Mouse (Mus musculus): ENCODE data around the gene Aknad1. TPM values are rescaled to one million over a fixed set of nuclear protein-coding genes. Genes with fewer than 3 reads are reported as not detected.

The Aknad1 gene
- polyA plus RNA-seq, 1 experiment from 2014 or later, result 0.32 TPM

DNA sequence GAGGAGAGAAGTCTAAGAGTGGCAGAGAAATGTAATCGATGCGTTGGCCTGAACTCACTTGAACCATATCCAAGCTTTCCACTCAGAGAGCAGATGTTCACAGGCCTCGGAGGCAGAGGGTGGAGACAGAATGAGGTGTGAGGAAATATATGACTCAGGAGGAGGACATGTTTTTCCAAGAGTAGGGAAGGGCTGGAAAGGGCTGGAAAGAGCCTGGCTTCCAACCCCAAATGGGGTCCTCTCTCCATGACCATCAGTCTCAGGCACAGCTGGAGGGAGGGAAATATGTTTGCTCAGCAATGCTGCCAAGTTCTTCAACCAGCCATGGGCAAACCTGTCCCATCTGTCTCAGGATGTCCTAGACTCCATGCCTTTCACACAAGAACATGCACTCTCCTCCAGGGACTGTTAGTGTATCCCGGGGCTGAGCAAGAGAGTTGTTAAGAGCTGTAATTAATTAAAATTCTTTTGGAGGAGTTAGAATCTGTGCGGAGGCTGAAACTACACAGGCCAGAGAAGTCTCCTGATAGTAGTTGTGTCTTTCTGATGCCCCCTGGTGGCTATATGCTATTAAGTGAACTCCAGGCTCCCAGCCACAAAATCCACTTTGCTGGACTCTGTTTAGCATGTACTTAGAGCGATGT lies 31.4 kb downstream of the Aknad1 start:
- Histone ChIP-seq H3K4me3 (replicated peaks) (no peak overlapping the region), H3K36me3 (no peaks in the 10 kb centered on the region), H3K9ac (no peak overlapping the region), H3K4me2 (no peak overlapping the region), H3K9me3 (no peaks in the 10 kb centered on the region), H3K27ac (peak overlapping the region; percentile 72; the same call in 1 of the 2 replicates), H3K4me1 (peaks cover 12% of the 10 kb centered on the region), H3K27me3 (replicated peaks) (no peaks in the 10 kb centered on the region)
- 25% methylated on average over 6 of the region's 6 CpGs for WGBS
- ATAC-seq (ENCODE audit: insufficient read depth, low FRiP score, low read depth), result peak; percentile 67; the same call in 1 of the 2 replicates

DNA sequence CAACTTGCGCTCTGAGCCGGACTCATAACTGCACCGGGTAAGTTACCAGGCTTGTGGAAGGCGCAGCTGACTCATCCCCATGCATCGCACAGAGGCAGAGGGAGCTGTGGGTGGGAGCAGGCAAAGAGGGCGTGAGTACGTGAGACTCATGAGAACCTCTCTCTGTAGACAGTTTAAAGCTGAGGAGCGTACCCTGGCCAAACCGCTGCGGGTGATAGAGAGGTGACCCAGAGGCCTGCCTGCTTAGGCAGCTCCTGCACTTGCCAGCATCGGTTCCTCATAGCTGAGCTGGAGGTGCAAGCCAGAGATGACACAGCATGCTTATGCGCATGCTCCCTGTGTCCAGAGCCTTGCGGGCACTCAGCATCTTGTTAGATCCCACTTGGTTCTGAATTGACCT lies 32.8 kb downstream of the Aknad1 start:
- no peaks in the 10 kb centered on the region for H3K36me3 ChIP-seq
- H3K4me1 ChIP-seq, result peaks cover 12% of the 10 kb centered on the region
- no peak overlapping the region for H3K4me3 ChIP-seq (replicated peaks)
- H3K4me2 ChIP-seq, result no peak overlapping the region
- no peaks in the 10 kb centered on the region for H3K9me3 ChIP-seq
- no peaks in the 10 kb centered on the region for H3K27me3 ChIP-seq (replicated peaks)
- no peak for ATAC-seq (ENCODE audit: insufficient read depth, low FRiP score, low read depth)
- no peak overlapping the region for H3K9ac ChIP-seq
- H3K27ac ChIP-seq, result no peak overlapping the region
- WGBS, result 89% methylated on average over 13 of the region's 13 CpGs

DNA sequence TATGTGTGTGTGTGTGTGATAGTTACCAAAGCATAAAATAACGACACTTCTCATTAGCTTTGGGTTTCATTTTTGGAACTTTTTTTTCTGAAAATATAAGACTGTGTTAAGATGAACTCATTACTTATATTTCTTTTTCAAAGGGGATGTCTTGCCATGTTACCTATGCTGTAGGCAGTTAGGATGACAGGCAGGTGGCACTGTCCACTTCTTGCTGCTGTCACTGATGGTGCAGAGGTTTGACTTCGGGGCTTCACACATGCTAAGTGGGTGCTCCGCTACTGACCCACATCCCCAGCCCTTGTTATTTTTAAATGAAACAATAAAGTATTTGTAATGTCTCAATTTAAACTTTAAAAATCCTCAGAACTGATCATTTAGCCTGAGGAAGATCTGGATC lies 33.4 kb downstream of the Aknad1 start:
- Histone ChIP-seq H3K9me3 (no peaks in the 10 kb centered on the region), H3K36me3 (no peaks in the 10 kb centered on the region), H3K4me2 (no peak overlapping the region), H3K27ac (no peak overlapping the region), H3K4me3 (replicated peaks) (no peak overlapping the region), H3K4me1 (peaks cover 12% of the 10 kb centered on the region), H3K27me3 (replicated peaks) (no peaks in the 10 kb centered on the region), H3K9ac (no peak overlapping the region)
- no peak for ATAC-seq (ENCODE audit: insufficient read depth, low FRiP score, low read depth)
- 81% methylated on average over 3 of the region's 3 CpGs for WGBS

- peak overlapping the region; percentile 26; the same call in 1 of the 2 replicates for H3K27ac ChIP-seq
- no peak for ATAC-seq (ENCODE audit: insufficient read depth, low FRiP score, low read depth)
- no peaks in the 10 kb centered on the region for H3K27me3 ChIP-seq (replicated peaks)
- 65% methylated on average over 4 of the region's 4 CpGs for WGBS
- H3K9me3 ChIP-seq, result no peaks in the 10 kb centered on the region
- no peak overlapping the region for H3K4me3 ChIP-seq (replicated peaks)
- H3K4me1 ChIP-seq, result peaks cover 14% of the 10 kb centered on the region; the same call in 1 of the 2 replicates
- no peak overlapping the region for H3K4me2 ChIP-seq
- H3K36me3 ChIP-seq, result no peaks in the 10 kb centered on the region
- no peak overlapping the region for H3K9ac ChIP-seq
Measured at GRCm38 (mm10) chr3:108778761-108779540, 39.5 kb downstream of the Aknad1 start.

DNA sequence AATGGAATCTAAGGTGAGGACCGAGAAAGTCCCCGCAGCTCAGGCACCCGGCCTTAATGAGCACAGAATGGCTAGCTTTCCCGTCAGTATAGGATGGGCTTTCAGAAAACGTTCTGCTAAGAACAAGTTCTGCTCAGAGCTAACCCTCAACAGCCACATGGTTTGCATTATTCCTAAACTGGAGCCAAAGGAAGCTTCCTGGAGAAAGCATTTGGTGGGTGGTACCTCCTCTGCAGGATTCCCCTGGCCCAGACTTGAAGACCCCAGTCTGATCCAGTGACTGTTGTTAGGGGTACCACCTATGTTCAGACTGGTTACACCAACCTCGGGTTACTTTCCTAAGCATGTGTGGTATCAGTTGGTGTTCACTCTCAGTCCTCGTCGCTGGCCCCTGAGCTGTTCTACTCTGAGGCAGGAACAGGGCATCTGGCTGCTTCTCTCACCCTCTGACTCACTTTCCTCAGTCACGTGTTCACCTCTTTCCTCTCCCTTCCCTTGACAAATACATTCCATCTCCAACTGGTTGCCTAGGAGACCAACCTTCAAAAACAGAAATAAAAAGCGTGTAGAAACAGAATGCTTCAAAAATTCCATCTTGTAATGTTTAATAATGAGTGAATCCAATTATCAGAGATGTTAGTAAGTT lies 41.9 kb downstream of the Aknad1 start:
- Histone ChIP-seq H3K4me1 (peaks cover 14% of the 10 kb centered on the region; the same call in 1 of the 2 replicates), H3K9ac (no peak overlapping the region), H3K9me3 (no peaks in the 10 kb centered on the region), H3K27me3 (replicated peaks) (no peaks in the 10 kb centered on the region), H3K36me3 (no peaks in the 10 kb centered on the region), H3K4me3 (replicated peaks) (no peak overlapping the region), H3K27ac (peak overlapping the region; percentile 57), H3K4me2 (no peak overlapping the region)
- WGBS, result 66% methylated on average over 10 of the region's 10 CpGs
- ATAC-seq (ENCODE audit: insufficient read depth, low FRiP score, low read depth), result peak; percentile 54; the same call in 1 of the 2 replicates

DNA sequence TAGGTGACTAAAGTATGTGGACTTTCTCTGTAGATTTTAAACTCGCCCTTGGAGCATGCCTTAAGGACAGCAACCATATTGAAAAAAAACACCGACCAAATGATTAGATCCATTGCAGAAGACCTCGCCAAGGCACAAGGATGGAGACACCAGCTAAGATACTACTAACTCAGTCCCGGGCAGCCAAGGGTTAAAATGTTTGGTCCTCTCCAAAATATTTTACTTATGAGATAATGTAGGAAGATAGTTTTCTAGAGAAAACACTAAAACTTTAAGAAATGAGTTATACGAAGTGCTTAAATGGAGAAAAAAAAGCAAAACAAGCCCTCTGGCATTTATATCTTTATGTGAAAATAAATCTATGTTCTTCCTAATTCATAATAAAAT lies 42.4 kb downstream of the Aknad1 start:
- no peak for ATAC-seq (ENCODE audit: insufficient read depth, low FRiP score, low read depth)
- Histone ChIP-seq H3K4me3 (replicated peaks) (no peak overlapping the region), H3K27me3 (replicated peaks) (no peaks in the 10 kb centered on the region), H3K36me3 (no peaks in the 10 kb centered on the region), H3K9me3 (no peaks in the 10 kb centered on the region), H3K4me2 (no peak overlapping the region), H3K4me1 (peaks cover 14% of the 10 kb centered on the region; the same call in 1 of the 2 replicates), H3K9ac (no peak overlapping the region), H3K27ac (peak overlapping the region; percentile 31; the same call in 1 of the 2 replicates)
- 69% methylated on average over 5 of the region's 5 CpGs for WGBS

GRCm38 (mm10) chr3:108782364-108782895 lies 43.0 kb downstream of the Aknad1 start:
- WGBS, result 31% methylated on average over 6 of the region's 6 CpGs
- H3K4me3 ChIP-seq (replicated peaks), result no peak overlapping the region
- no peaks in the 10 kb centered on the region for H3K9me3 ChIP-seq
- H3K36me3 ChIP-seq, result no peaks in the 10 kb centered on the region
- no peak overlapping the region for H3K9ac ChIP-seq
- ATAC-seq (ENCODE audit: insufficient read depth, low FRiP score, low read depth), result no peak
- no peak overlapping the region for H3K4me2 ChIP-seq
- H3K4me1 ChIP-seq, result peaks cover 14% of the 10 kb centered on the region; the same call in 1 of the 2 replicates
- peak overlapping the region; percentile 55 for H3K27ac ChIP-seq
- H3K27me3 ChIP-seq (replicated peaks), result no peaks in the 10 kb centered on the region

- H3K36me3 ChIP-seq, result no peaks in the 10 kb centered on the region
- no peak for ATAC-seq (ENCODE audit: insufficient read depth, low FRiP score, low read depth)
- H3K27me3 ChIP-seq (replicated peaks), result no peaks in the 10 kb centered on the region
- peaks cover 8% of the 10 kb centered on the region; the same call in 1 of the 2 replicates for H3K4me1 ChIP-seq
- no peak overlapping the region for H3K4me2 ChIP-seq
- no peak overlapping the region for H3K27ac ChIP-seq
- no peak overlapping the region for H3K4me3 ChIP-seq (replicated peaks)
- no peaks in the 10 kb centered on the region for H3K9me3 ChIP-seq
- H3K9ac ChIP-seq, result no peak overlapping the region
- WGBS, result 70% methylated on average over 6 of the region's 6 CpGs
Measured at GRCm38 (mm10) chr3:108786520-108786919, 47.1 kb downstream of the Aknad1 start.

GRCm38 (mm10) chr3:108787754-108788454 lies 48.4 kb downstream of the Aknad1 start:
- Histone ChIP-seq H3K4me1 (peaks cover 1% of the 10 kb centered on the region; the same call in 1 of the 2 replicates), H3K27me3 (replicated peaks) (no peaks in the 10 kb centered on the region), H3K4me3 (replicated peaks) (no peak overlapping the region), H3K9ac (no peak overlapping the region), H3K36me3 (peaks cover 6% of the 10 kb centered on the region; the same call in 1 of the 2 replicates), H3K9me3 (no peaks in the 10 kb centered on the region), H3K27ac (no peak overlapping the region), H3K4me2 (no peak overlapping the region)
- WGBS, result 48% methylated on average over 12 of the region's 12 CpGs
- ATAC-seq (ENCODE audit: insufficient read depth, low FRiP score, low read depth), result peak; percentile 58; the same call in 1 of the 2 replicates

- WGBS, result 85% methylated on average over 4 of the region's 4 CpGs
- H3K27me3 ChIP-seq (replicated peaks), result no peaks in the 10 kb centered on the region
- no peaks in the 10 kb centered on the region for H3K4me1 ChIP-seq
- no peak overlapping the region for H3K4me3 ChIP-seq (replicated peaks)
- no peak overlapping the region for H3K27ac ChIP-seq
- H3K36me3 ChIP-seq, result peaks cover 6% of the 10 kb centered on the region; the same call in 1 of the 2 replicates
- no peaks in the 10 kb centered on the region for H3K9me3 ChIP-seq
- ATAC-seq (ENCODE audit: insufficient read depth, low FRiP score, low read depth), result no peak
- no peak overlapping the region for H3K9ac ChIP-seq
- H3K4me2 ChIP-seq, result no peak overlapping the region
Measured at GRCm38 (mm10) chr3:108788455-108788794, 49.0 kb downstream of the Aknad1 start.

- Histone ChIP-seq H3K27ac (no peak overlapping the region), H3K36me3 (peaks cover 6% of the 10 kb centered on the region; the same call in 1 of the 2 replicates), H3K4me3 (replicated peaks) (no peak overlapping the region), H3K4me1 (no peaks in the 10 kb centered on the region), H3K9me3 (no peaks in the 10 kb centered on the region), H3K9ac (no peak overlapping the region), H3K27me3 (replicated peaks) (no peaks in the 10 kb centered on the region), H3K4me2 (no peak overlapping the region)
- 75% methylated on average over 5 of the region's 5 CpGs for WGBS
- no peak for ATAC-seq (ENCODE audit: insufficient read depth, low FRiP score, low read depth)
Measured at GRCm38 (mm10) chr3:108789299-108789698, 49.8 kb downstream of the Aknad1 start.

Measured in stomach, embryonic 15.5 days (tissue).